Mouse (Mus musculus) olfactory bulb, adult 2 months (tissue): ENCODE data around the gene Cep295. TPM values are rescaled to one million over a fixed set of nuclear protein-coding genes. Genes with fewer than 3 reads are reported as not detected.
"Not testable (repeated sequence)": the region's sequence is repeated elsewhere in the genome, so short reads cannot be mapped to it uniquely, and the experiment has no call there.

ENCODE experiments used
- H3K27ac ChIP-seq: fragments of 200-500 bp; 2 replicates; pipeline ENCODE4 v1.5.1; 2012; ENCODE audit warnings: low read depth, low read length; ENCODE audit not compliant: insufficient read depth
- H3K4me1 ChIP-seq: fragments of 200-500 bp; 2 replicates; pipeline ENCODE4 v1.6.1; 2012; ENCODE audit warnings: low read length; ENCODE audit not compliant: control insufficient read depth, insufficient read depth
- H3K4me3 ChIP-seq: fragments of 200-500 bp; 2 replicates; pipeline ENCODE4 v1.5.1; 2012; ENCODE audit warnings: mild to moderate bottlenecking, low read depth, low read length, moderate library complexity; ENCODE audit not compliant: insufficient read depth
- CTCF ChIP-seq: fragments of 200-500 bp; IDR thresholded peaks from 2 replicates; pipeline ENCODE4 v1.5.1; 2012; ENCODE audit warnings: low read depth, mild to moderate bottlenecking, low read length, moderate library complexity; ENCODE audit not compliant: insufficient read depth
- POLR2A ChIP-seq: fragments of 200-500 bp; IDR thresholded peaks from 2 replicates; pipeline ENCODE4 v1.6.1; 2012; ENCODE audit warnings: mild to moderate bottlenecking, low read depth, low read length, moderate library complexity; ENCODE audit not compliant: insufficient read depth
- WGBS: fragments of 180-500 bp; shearing (Covaris S2); methylation state at CpG from one replicate; pipeline ENCODE4 v1.1.7; 2018; 5-methylcytosine and 5-hydroxymethylcytosine counted together
- polyA plus RNA-seq: library from polyadenylated mRNA; stranded (reverse); fragments of >200 nt; gene quantifications from 2 replicates; pipeline ENCODE4 v1.2.4, GENCODE M21; 2012; ENCODE audit warnings: low replicate concordance; ENCODE audit not compliant: missing spikeins, insufficient read depth, insufficient read length

The Cep295 gene
- polyA plus RNA-seq, 1 experiment = not detected

DNA sequence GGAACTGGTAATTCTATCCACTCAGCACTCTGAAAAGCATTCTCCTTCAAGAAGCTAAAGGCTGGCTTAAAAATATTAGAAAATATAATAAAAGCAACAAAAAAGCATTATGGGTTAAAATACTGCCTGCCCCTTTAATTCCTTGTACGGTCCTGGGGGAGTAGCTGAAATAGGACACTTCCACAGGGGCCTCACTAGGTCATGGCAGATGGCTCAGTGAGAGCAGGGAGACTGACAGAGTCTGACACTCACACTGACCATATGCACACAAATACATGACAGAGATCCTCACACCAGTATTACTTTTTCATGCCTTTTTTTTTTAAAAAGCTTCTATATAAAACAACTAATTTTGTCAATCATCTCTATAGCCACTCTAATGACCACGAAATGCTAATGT, 7.7 kb downstream of the Cep295 start:
- H3K4me3 ChIP-seq = no peak overlapping the region
- 76% methylated on average over 2 of the region's 2 CpGs for WGBS
- TF ChIP-seq CTCF (no peak), POLR2A (no peak)

DNA sequence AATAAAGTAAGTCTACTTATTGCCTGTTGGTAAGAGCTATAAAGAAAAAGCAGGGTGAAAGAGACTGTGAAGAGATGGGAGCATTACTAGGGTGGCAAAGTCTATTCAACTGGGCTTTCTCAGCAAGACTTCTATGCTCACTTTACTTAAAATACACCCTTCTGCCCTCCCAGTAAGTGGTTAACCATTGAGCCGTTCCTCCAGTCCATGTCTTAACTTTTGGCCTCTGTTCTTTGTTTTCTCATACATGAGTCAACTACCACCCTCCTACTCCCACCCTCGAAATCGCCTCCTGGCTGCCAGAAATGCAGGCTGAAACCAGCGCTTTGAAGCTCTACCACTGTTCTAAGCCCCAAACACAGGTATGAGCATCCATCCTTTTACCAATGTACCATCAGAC, 19.8 kb downstream of the Cep295 start:
- Histone ChIP-seq H3K27ac (no peak overlapping the region), H3K4me3 (no peak overlapping the region), H3K4me1 (no peaks in the 10 kb centered on the region)
- 81% methylated on average over 4 of the region's 4 CpGs for WGBS
- no peak for TF ChIP-seq CTCF
- no peak for TF ChIP-seq POLR2A

More for the DNA sequence above, 7.7 kb downstream of the Cep295 start:
- Histone ChIP-seq H3K4me1 (no peaks in the 10 kb centered on the region), H3K27ac (no peak overlapping the region)

- no peak overlapping the region for H3K27ac ChIP-seq
- no peak for TF ChIP-seq CTCF
- TF ChIP-seq POLR2A = no peak
- WGBS = 71% methylated on average over 2 of the region's 2 CpGs
- no peaks in the 10 kb centered on the region for H3K4me1 ChIP-seq
- H3K4me3 ChIP-seq = no peak overlapping the region
Observed at GRCm38 (mm10) chr9:15318170-15318742, 39.3 kb downstream of the Cep295 start.

GRCm38 (mm10) chr9:15317223-15318169, 40.1 kb downstream of the Cep295 start:
- 66% methylated on average over 5 of the region's 5 CpGs for WGBS
- H3K27ac ChIP-seq = no peak overlapping the region
- no peak for TF ChIP-seq POLR2A
- no peak for TF ChIP-seq CTCF
- H3K4me1 ChIP-seq = no peaks in the 10 kb centered on the region
- H3K4me3 ChIP-seq = no peak overlapping the region

GRCm38 (mm10) chr9:15316296-15316695, 41.3 kb downstream of the Cep295 start:
- not testable (repeated sequence) for H3K27ac ChIP-seq, H3K4me1 ChIP-seq, H3K4me3 ChIP-seq
- 95% methylated on average over 2 of the region's 2 CpGs for WGBS

DNA sequence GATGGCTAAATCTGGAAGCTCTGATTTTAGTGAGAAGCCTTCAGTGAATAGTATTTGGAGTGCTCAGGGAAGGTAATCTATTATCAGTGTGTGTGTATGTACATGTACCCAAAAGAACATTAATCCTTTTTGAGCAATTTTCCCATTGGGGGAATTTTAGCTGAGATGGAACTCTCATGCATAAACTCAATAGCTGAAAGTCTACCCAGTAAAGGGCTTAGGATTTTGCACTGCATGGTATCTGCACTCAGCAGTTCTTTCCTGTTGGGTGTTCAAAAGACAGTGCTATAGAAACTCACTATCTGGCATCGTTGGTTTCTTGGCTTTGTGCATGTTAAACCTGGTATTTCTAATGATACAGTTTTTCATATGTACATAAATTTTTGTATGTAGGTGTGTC, 43.0 kb downstream of the Cep295 start:
- no peak overlapping the region for H3K27ac ChIP-seq
- H3K4me3 ChIP-seq = no peak overlapping the region
- WGBS = 98% methylated on average over 1 of the region's 1 CpGs
- no peaks in the 10 kb centered on the region for H3K4me1 ChIP-seq
- no peak for TF ChIP-seq CTCF
- no peak for TF ChIP-seq POLR2A

DNA sequence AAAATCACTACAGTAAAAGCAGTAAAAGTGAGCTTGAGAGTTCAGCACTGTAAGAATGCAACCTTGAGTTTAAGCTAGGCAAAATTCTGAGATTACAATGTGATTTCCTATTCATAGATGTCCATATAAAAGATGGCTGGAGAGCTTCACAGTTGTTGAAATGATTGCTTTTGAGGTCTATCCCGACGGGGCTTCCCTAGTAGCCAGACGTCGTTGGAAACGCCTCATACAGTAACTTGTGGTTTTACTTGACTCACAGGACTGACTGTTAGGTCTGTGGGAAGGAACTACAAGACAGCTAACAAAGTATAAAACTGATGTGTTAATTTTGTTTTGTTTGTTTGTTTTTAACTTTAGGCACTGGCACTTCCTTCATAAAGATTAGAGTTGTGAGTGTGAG, 44.0 kb downstream of the Cep295 start:
- TF ChIP-seq CTCF (no peak), POLR2A (no peak)
- Histone ChIP-seq H3K27ac (no peak overlapping the region), H3K4me1 (no peaks in the 10 kb centered on the region), H3K4me3 (no peak overlapping the region)
- 88% methylated on average over 5 of the region's 5 CpGs for WGBS

GRCm38 (mm10) chr9:15312054-15312735, 45.4 kb downstream of the Cep295 start:
- TF ChIP-seq POLR2A = no peak
- no peak for TF ChIP-seq CTCF
- no peaks in the 10 kb centered on the region for H3K4me1 ChIP-seq
- 91% methylated on average over 2 of the region's 2 CpGs for WGBS
- no peak overlapping the region for H3K4me3 ChIP-seq
- H3K27ac ChIP-seq = no peak overlapping the region

DNA sequence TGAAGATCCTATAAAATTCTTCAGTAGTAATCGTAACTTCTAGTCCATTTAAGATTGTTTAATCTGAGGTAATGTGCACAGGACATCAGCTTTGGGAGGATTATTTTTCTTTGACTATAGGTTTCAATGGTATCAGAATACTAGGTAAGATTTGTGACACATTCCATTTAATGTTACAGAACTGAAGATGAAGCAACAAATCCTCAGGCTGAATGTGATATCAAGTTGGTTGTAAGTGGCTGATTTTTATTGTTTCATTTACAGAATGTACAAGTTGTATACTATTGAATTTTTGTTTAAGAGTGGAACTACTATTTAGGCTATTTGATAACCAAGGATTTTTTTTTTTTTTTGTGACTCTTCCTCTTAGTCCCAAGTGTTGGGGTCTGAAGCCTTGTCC, 47.4 kb downstream of the Cep295 start:
- WGBS = 96% methylated on average over 1 of the region's 1 CpGs
- no peak for TF ChIP-seq CTCF
- H3K4me1 ChIP-seq = peaks cover 2% of the 10 kb centered on the region
- H3K4me3 ChIP-seq = no peak overlapping the region
- H3K27ac ChIP-seq = no peak overlapping the region
